Mouse (Mus musculus): ENCODE data around the gene Spag16. TPM values are rescaled to one million over a fixed set of nuclear protein-coding genes. Genes with fewer than 3 reads are reported as not detected.

Gene Spag16
- total RNA-seq, 2 experiments from 2014 or later = 1.2 to 1.9 TPM

DNA sequence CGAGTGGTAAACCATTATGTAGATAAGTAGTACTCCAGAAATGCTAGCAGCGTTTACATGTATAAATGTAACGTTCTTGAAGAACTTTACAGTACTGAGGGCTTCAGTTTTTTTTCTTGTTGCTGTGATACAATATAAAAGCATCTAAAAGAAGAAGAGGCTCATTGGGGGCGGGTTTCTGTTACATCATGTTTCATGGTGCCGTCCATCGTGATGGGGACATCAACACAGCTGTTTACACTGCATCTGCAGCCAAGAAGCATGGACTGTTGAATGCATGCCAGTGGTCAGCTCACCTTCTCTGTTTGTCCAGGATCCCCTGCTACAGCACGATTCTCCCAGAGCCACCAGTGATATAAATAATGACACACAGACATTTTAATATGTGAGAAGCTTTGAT, 26.7 kb downstream of the Spag16 start:
- no peak for TF ChIP-seq CTCF (IDR thresholded peaks at IDR 0.05)
- no peak for DNase-seq (ENCODE audit: extremely low spot score in 1 of 2, low spot score in 2 of 2)
- Histone ChIP-seq H3K27ac (no peak overlapping the region), H3K4me3 (no peak overlapping the region)
- intact Hi-C loops (cut with DNase I) = no loop called here

DNA sequence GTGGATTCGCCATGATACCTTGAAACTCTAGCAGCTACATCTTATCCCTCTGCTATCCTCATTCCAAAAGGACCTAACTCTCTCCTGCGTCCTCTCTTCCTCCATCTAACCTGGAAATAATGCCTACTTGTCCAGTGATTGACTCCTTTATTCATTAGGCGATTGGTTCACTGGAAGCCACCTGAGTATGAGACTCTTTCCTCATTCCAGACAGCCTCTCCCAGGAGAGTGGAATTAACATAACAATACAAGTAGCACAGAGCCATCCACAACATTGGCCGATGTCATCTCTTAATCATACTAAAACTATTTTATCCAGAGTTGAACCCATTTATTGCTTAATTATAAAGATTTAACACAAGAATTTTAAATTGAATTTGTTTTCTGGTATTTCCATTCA, 41.0 kb downstream of the Spag16 start:
- intact Hi-C loops (cut with DNase I) = no loop called here
- DNase-seq (ENCODE audit: extremely low spot score in 1 of 2, low spot score in 2 of 2) = no peak
- no peak for TF ChIP-seq CTCF (IDR thresholded peaks at IDR 0.05)
- no peak overlapping the region for H3K27ac ChIP-seq
- no peak overlapping the region for H3K4me3 ChIP-seq

GRCm38 (mm10) chr1:69956606-69957005, 129.8 kb downstream of the Spag16 start:
- Histone ChIP-seq H3K27ac (no peak overlapping the region), H3K4me3 (no peak overlapping the region)
- no peak for TF ChIP-seq CTCF (IDR thresholded peaks at IDR 0.05)
- DNase-seq (ENCODE audit: extremely low spot score in 1 of 2, low spot score in 2 of 2) = no peak
- intact Hi-C loops (cut with DNase I) = no loop called here

DNA sequence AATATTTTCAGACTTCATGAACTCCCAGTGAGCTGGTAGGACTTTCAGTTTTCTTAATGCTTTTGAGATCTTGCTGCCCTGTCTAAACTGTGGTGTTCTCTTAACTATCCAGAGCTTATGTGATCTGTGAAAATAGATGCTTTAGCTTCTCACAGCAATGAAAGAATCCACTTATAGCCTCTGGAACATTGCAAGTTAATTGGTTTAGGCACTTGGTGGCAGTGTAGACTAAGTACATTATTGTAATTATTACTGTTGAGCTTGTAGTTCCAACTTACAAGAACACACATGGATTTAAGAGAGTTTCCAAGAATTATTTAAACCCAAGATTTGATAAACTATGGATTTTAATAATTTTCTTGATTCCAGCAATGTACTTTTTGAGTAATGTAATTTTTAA, 170.1 kb downstream of the Spag16 start:
- H3K27ac ChIP-seq = no peak overlapping the region
- no peak for DNase-seq (ENCODE audit: extremely low spot score in 1 of 2, low spot score in 2 of 2)
- H3K4me3 ChIP-seq = no peak overlapping the region
- intact Hi-C loops (cut with DNase I) = no loop called here
- TF ChIP-seq CTCF (IDR thresholded peaks at IDR 0.05) = peak; percentile 38

DNA sequence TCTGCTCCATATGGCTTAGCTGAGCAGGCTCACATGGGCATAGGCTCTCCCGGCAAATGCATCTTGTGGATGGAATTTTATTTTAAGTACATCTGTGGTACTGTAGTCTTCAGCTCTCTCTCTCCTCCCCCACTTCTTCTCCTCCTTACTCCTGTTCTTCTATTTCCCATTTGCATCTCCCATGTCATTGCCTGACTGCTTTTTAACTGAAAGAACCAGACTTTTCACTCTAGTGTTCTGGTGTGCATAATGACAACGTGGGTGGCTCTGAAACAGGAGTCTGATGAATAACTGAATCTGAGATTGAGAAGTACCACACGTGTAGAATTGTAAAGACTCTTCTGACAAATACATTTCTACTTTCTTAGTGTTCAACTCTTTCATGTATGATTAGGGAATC, 186.2 kb downstream of the Spag16 start:
- DNase-seq (ENCODE audit: extremely low spot score in 1 of 2, low spot score in 2 of 2) = no peak
- no peak overlapping the region for H3K27ac ChIP-seq
- H3K4me3 ChIP-seq = no peak overlapping the region
- no peak for TF ChIP-seq CTCF (IDR thresholded peaks at IDR 0.05)
- intact Hi-C loops (cut with DNase I) = no loop called here

- DNase-seq (ENCODE audit: extremely low spot score in 1 of 2, low spot score in 2 of 2) = no peak
- no peak for TF ChIP-seq CTCF (IDR thresholded peaks at IDR 0.05)
- intact Hi-C loops (cut with DNase I) = no loop called here
- Histone ChIP-seq H3K4me3 (no peak overlapping the region), H3K27ac (no peak overlapping the region)
Observed at GRCm38 (mm10) chr1:70037384-70037783, 210.6 kb downstream of the Spag16 start.

- DNase-seq (ENCODE audit: extremely low spot score in 1 of 2, low spot score in 2 of 2) = no peak
- H3K27ac ChIP-seq = no peak overlapping the region
Observed at GRCm38 (mm10) chr1:70067404-70067803, 240.6 kb downstream of the Spag16 start.

GRCm38 (mm10) chr1:70073440-70073839, 246.7 kb downstream of the Spag16 start:
- intact Hi-C loops (cut with DNase I) = no loop called here
- no peak overlapping the region for H3K27ac ChIP-seq
- DNase-seq (ENCODE audit: extremely low spot score in 1 of 2, low spot score in 2 of 2) = no peak
- no peak for TF ChIP-seq CTCF (IDR thresholded peaks at IDR 0.05)
- no peak overlapping the region for H3K4me3 ChIP-seq

More at GRCm38 (mm10) chr1:70067404-70067803, 240.6 kb downstream of the Spag16 start:
- intact Hi-C loops (cut with DNase I) = no loop called here
- no peak overlapping the region for H3K4me3 ChIP-seq
- TF ChIP-seq CTCF (IDR thresholded peaks at IDR 0.05) = no peak

- no peak for TF ChIP-seq CTCF (IDR thresholded peaks at IDR 0.05)
- Histone ChIP-seq H3K27ac (no peak overlapping the region), H3K4me3 (no peak overlapping the region)
- DNase-seq (ENCODE audit: extremely low spot score in 1 of 2, low spot score in 2 of 2) = no peak
- intact Hi-C loops (cut with DNase I) = no loop called here
Observed at GRCm38 (mm10) chr1:70078806-70079205, 252.0 kb downstream of the Spag16 start.

- H3K27ac ChIP-seq = no peak overlapping the region
- intact Hi-C loops (cut with DNase I) = no loop called here
- no peak for DNase-seq (ENCODE audit: extremely low spot score in 1 of 2, low spot score in 2 of 2)
- H3K4me3 ChIP-seq = no peak overlapping the region
- no peak for TF ChIP-seq CTCF (IDR thresholded peaks at IDR 0.05)
Observed at GRCm38 (mm10) chr1:70082208-70082878, 255.6 kb downstream of the Spag16 start.

DNA sequence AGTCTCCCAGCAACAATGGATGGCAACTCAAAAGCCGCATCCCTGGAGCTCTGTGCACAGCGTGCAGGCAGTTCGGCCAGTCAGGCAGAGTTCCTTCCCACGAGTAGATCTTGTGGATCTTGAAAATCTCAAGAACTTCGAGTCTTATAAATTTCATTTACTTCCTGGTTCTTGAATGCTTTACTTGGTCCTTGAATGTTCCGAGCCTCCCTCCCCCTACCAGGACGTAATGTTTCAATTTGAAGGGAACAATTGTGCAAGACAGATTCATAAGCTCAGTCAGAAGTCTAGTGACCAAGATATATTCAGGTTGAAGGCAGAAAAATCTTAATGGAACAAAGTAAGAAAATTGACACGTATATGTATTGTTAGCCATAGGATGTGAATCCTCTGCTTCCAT, 277.9 kb downstream of the Spag16 start:
- Histone ChIP-seq H3K27ac (no peak overlapping the region), H3K4me3 (no peak overlapping the region)
- no peak for DNase-seq (ENCODE audit: extremely low spot score in 1 of 2, low spot score in 2 of 2)
- intact Hi-C loops (cut with DNase I) = no loop called here
- no peak for TF ChIP-seq CTCF (IDR thresholded peaks at IDR 0.05)

- intact Hi-C loops (cut with DNase I) = no loop called here
- no peak for TF ChIP-seq CTCF (IDR thresholded peaks at IDR 0.05)
- Histone ChIP-seq H3K4me3 (no peak overlapping the region), H3K27ac (no peak overlapping the region)
- no peak for DNase-seq (ENCODE audit: extremely low spot score in 1 of 2, low spot score in 2 of 2)
Observed at GRCm38 (mm10) chr1:70116212-70116982, 289.6 kb downstream of the Spag16 start.

- DNase-seq (ENCODE audit: extremely low spot score in 1 of 2, low spot score in 2 of 2) = peak in 1 of 2 experiments; percentile 14
- intact Hi-C loops (cut with DNase I) = no loop called here
Observed at GRCm38 (mm10) chr1:70128035-70128434, 301.3 kb downstream of the Spag16 start.

More at GRCm38 (mm10) chr1:70128035-70128434, 301.3 kb downstream of the Spag16 start:
- peak; percentile 55 for TF ChIP-seq CTCF (IDR thresholded peaks at IDR 0.05)
- H3K27ac ChIP-seq = no peak overlapping the region
- H3K4me3 ChIP-seq = no peak overlapping the region
